Mouse (Mus musculus): ENCODE data around the gene Galp.
A peak's percentile ranks its signal among the peaks of the same experiment; 100 is the strongest.
"Not testable (repeated sequence)": the region's sequence is repeated elsewhere in the genome, so short reads cannot be mapped to it uniquely, and the experiment has no call there.

The Galp gene

GRCm38 (mm10) chr7:6174365-6174987, 22.4 kb upstream of the Galp start:
- peak; percentile 58 for DNase-seq (ENCODE audit: low read depth)

GRCm38 (mm10) chr7:6179013-6179412, 17.9 kb upstream of the Galp start:
- no peak for DNase-seq (ENCODE audit: low read depth)

- DNase-seq (ENCODE audit: low read depth) = no peak
Measured at GRCm38 (mm10) chr7:6182882-6183281, 14.0 kb upstream of the Galp start.

DNA sequence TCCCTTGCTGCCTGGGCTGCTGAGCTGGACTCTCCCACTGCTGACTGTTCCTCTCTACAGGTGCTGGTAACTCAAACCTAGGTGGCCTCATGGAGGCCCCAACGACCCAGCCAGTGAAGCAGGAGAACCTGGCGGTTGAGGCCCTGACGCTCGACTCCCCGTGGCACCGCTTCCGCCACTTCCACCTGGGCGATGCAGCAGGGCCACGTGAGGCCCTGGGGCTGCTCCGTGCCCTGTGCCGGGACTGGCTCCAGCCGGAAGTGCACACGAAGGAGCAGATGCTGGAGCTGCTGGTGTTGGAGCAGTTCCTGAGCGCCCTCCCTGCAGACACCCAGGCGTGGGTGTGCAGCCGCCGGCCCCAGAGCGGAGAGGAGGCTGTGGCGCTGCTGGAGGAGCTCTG, 13.1 kb upstream of the Galp start:
- DNase-seq (ENCODE audit: low read depth) = no peak

DNA sequence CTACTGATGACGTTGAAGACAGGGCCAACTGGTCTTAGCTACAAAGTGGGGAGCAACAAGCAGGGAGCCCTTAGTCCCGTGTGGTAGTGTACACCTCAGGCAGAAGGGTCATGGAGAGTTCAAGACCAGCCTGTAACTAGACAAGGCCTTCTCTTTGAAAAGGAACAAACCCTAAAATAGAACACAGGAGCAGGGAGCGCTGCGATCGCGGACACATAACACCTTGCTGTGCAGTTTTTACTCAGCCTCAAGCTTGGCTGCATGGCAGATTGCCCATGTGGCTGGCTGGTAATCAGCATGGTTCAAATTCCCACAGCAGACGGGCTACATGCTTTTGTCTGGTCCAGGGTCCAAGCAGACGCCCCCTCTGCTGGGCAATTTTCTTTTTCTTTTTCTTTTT, 12.4 kb upstream of the Galp start:
- DNase-seq (ENCODE audit: low read depth) = no peak

DNA sequence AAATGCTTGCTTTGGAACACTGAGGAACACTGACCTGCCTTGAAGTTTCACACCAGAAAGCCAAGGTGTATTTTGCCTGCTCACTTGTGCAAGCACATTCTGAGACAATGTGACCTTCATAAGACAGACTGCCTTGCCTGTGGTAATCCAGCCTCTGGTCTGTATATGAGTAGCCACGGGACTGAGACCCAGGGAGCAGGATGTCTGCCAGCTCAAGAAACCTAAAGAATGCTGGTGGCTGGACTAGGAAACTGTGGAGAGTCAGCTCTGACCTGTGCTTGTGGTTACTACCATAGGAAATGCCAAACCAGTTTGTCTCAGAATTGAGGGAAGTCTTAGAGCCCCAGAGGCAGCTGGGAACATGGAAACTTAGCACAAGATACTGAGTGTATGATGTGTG, 11.5 kb upstream of the Galp start:
- no peak for DNase-seq (ENCODE audit: low read depth)

DNA sequence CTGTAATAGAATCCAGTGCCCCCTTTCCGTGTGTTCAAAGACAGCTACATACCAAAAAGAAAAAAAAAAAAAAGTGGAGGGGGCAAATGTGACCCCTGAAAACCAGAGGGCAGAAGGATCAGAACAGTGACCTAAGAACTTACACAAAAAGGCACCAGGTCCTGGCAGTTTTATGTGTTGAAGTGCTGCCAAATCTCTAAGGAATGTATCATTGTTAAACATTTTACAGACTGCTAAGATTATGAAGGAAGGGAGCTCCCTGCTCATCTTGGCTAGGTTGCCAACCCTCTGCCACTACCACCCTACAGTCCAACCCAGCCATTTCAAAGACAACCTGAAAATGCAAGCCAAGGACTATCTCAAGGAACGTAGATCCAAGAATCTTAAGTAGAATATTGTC, 10.7 kb upstream of the Galp start:
- no peak for DNase-seq (ENCODE audit: low read depth)

DNA sequence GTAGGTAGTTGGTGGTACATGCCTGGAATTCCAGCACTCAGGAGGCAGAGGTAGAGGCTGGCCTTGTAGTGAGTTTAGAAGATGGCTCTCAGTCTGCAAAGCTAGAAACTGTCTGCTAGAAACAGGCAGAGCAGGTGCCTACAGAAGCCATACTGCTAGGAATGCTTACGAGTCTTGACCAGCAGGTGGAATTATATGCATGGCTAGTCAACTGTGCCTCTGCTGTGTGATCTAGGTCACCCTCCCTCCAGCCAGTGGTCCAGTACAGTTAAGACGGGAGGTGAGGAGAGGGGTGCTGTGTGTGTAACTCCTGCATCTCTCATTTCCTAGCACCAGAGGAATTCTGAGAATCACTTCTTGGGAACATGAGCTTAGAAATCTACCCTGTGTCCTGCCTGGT, 10.1 kb upstream of the Galp start:
- DNase-seq (ENCODE audit: low read depth) = no peak

DNA sequence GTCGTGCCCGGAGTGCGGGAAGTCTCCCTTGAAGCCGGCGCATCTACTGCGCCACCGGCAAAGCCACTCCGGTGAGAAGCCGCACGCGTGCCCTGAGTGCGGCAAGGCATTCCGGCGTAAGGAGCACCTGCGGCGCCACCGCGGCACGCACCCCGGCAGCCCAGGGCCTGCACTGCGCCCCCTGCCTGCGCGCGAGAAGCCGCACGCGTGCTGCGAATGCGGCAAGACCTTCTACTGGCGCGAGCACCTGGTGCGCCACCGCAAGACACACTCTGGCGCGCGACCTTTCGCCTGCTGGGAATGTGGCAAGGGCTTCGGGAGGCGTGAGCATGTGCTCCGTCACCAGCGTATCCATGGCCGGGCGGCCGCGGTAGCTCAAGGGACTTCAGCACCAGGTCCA, 7.3 kb upstream of the Galp start:
- no peak for DNase-seq (ENCODE audit: low read depth)

- DNase-seq (ENCODE audit: low read depth) = peak; percentile 81
Measured at GRCm38 (mm10) chr7:6191376-6191775, 5.5 kb upstream of the Galp start.

DNA sequence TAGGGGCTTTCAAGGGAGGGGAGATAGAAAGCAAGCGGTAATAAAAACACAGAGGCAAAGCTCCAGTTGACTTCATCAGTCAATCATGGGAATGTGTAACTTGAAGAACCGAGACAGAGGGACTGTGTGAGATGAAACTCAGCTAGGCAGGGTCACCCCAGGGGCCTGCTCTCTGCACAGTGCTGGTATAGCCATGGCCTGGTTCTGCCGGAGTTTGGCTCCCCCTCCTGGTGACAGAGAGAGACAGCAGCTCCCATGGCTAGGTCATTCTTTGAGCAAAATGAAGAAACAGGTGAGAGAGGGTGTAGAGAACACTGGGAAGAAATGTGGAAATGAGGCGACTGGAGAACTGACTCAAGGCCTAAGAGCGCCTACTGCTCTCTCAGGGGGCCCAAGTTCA, 2.8 kb upstream of the Galp start:
- DNase-seq (ENCODE audit: low read depth) = peak; percentile 63

- peak; percentile 37 for DNase-seq (ENCODE audit: low read depth)
Measured at GRCm38 (mm10) chr7:6195777-6196176, 1.1 kb upstream of the Galp start.

DNA sequence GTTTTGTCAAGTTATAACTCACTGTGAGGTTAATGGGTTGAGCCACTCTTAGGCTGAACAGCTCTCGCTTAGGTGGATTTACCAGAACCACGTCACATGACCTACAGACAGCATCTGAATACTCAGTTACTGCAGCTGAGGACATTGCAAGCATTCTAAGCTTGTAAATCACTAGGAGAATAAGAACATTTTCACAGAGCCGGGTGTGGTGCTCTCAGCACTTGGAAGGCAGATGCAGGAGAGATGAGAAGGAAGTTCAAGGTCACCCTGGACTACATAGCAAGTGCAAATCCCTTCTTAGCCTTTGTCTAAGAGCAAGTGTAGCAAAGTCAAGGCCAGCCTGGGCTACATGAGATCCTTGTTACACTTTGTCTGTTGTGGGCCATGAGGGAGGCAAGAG, 7.3 kb downstream of the Galp start:
- no peak for DNase-seq (ENCODE audit: low read depth)

- peak; percentile 42 for DNase-seq (ENCODE audit: low read depth)
Measured at GRCm38 (mm10) chr7:6213144-6213543, 16.3 kb downstream of the Galp start.

GRCm38 (mm10) chr7:6214691-6215090, 17.8 kb downstream of the Galp start:
- DNase-seq (ENCODE audit: low read depth) = not testable (repeated sequence)

GRCm38 (mm10) chr7:6220147-6220546, 23.3 kb downstream of the Galp start:
- no peak for DNase-seq (ENCODE audit: low read depth)

GRCm38 (mm10) chr7:6221978-6222377, 25.1 kb downstream of the Galp start, which contains the start of gene Zscan5b:
TSS of gene Zscan5b (plus strand) at chr7:6222278.
- no peak for DNase-seq (ENCODE audit: low read depth)

DNA sequence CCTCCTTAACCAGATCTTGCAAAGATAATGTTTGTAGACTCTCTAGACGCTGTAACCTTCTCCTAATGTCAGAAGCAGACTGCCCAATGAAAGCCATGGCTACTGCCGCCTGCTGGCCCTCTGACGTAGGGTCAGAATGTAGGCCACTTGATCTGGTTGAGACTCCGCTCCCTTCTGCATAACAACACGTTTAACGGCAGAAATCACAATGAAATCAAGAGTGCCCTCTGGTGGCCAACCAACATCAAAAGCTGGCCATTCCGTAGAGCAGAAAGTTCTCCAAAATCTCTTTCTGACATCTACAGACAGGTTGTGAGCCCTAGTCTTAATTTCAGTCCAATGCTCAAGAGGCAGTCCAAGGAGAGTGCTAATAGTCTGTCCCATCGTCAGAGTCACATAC, 31.6 kb downstream of the Galp start:
- peak; percentile 53 for DNase-seq (ENCODE audit: low read depth)

- DNase-seq (ENCODE audit: low read depth) = no peak
Measured at GRCm38 (mm10) chr7:6239787-6240186, 42.9 kb downstream of the Galp start.

DNA sequence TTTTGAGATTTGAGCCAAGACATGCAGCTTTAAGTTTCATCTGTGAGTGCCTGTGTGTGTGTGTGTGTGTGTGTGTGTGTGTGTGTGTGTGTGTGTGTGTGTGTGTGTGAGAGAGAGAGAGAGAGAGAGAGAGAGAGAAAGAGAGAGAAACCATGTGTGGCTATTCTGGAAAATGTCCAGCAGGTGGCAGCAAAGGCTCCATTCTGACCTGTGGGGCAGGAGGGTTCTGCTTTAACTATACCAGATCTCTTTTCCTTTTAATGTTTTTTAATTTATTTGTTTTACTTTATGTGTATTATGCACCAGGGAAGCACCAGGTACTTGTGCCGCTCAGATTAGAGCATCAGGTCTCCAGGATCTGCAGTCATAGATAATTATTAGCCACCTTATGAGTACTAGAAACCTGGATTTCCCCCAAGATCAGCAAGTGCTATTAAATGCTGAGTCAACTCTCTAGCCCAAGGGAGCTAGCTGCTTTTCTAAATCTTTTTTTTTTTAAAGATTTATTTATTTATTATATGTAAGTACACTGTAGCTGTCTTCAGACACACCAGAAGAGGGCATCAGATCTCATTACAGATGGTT, 44.0 kb downstream of the Galp start:
- peak; percentile 60 for DNase-seq (ENCODE audit: low read depth)

GRCm38 (mm10) chr7:6244361-6245292, 47.7 kb downstream of the Galp start:
- DNase-seq (ENCODE audit: low read depth) = no peak

GRCm38 (mm10) chr7:6252410-6252809, 55.5 kb downstream of the Galp start, which contains the start of gene Epp13:
TSS of gene Epp13 (plus strand) at chr7:6252710.
- no peak for DNase-seq (ENCODE audit: low read depth)

- DNase-seq (ENCODE audit: low read depth) = no peak
Measured at GRCm38 (mm10) chr7:6254451-6254850, 57.6 kb downstream of the Galp start.

Data from 416B (cell line).